Mouse (Mus musculus): ENCODE measurements at regions not wholly inside any gene's neighbourhood (a gene's known extent, or its start where the extent isn't known, plus 50 kb on each side); places are given as distances from the start of the nearest gene placed in this dataset.

GRCm38 (mm10) chr15:42311166-42311565 is 2177.0 kb downstream of the 9330182O14Rik start:
- no peak for DNase-seq

- DNase-seq: no peak
Measured at GRCm38 (mm10) chr15:42320349-42320748, 2186.2 kb downstream of the 9330182O14Rik start.

- DNase-seq: no peak
Measured at GRCm38 (mm10) chr15:42322940-42323339, 2188.8 kb downstream of the 9330182O14Rik start.

GRCm38 (mm10) chr15:42325221-42325620 is 2191.1 kb downstream of the 9330182O14Rik start:
- DNase-seq: no peak

GRCm38 (mm10) chr15:42328535-42328934 is 2194.4 kb downstream of the 9330182O14Rik start:
- DNase-seq: no peak

- no peak for DNase-seq
Measured at GRCm38 (mm10) chr15:42329742-42330141, 2195.6 kb downstream of the 9330182O14Rik start.

GRCm38 (mm10) chr15:42333642-42334041 is 2199.5 kb downstream of the 9330182O14Rik start:
- no peak for DNase-seq

GRCm38 (mm10) chr15:42346131-42346530 is 2212.0 kb downstream of the 9330182O14Rik start:
- no peak for DNase-seq

- DNase-seq: no peak
Measured at GRCm38 (mm10) chr15:42361871-42362270, 2227.7 kb downstream of the 9330182O14Rik start.

GRCm38 (mm10) chr15:42364979-42365378 is 2230.8 kb downstream of the 9330182O14Rik start:
- DNase-seq: no peak

- no peak for DNase-seq
Measured at GRCm38 (mm10) chr15:42366796-42367195, 2232.6 kb downstream of the 9330182O14Rik start.

GRCm38 (mm10) chr15:42369603-42370002 is 2235.4 kb downstream of the 9330182O14Rik start:
- no peak for DNase-seq

- no peak for DNase-seq
Measured at GRCm38 (mm10) chr15:42370044-42370443, 2235.9 kb downstream of the 9330182O14Rik start.

GRCm38 (mm10) chr15:42372704-42373286 is 2238.6 kb downstream of the 9330182O14Rik start:
- peak; percentile 29 for DNase-seq
